Mouse (Mus musculus) MEL (cell line): ENCODE measurements around the gene Myo7a. TPM values are rescaled to one million over a fixed set of nuclear protein-coding genes. Genes with fewer than 3 reads are reported as not detected.
A peak's percentile ranks its signal among the peaks of the same experiment; 100 is the strongest.

ENCODE experiments used
- DNase-seq: peaks from one replicate; pipeline ENCODE4 v3.0.0; 2011; ENCODE audit warnings: low read depth, low spot score
- H3K27ac ChIP-seq: 2 replicates; pipeline ENCODE4 v1.5.1; 2012; ENCODE audit warnings: low read depth, mild to moderate bottlenecking, control low read depth, low read length, moderate library complexity; ENCODE audit not compliant: control insufficient read depth
- H3K27me3 ChIP-seq, 2 experiments: fragments of 150-350 bp in 1 of 2; sonication (generic) in 1 of 2; 2 replicates each; pipeline ENCODE4 v1.6.1; 2012; ENCODE audit warnings: low read length in 2 of 2, mild to moderate bottlenecking in 2 of 2, improper control_type of control experiment in 1 of 2, moderate library complexity in 1 of 2; ENCODE audit not compliant: insufficient read depth in 2 of 2, control insufficient read depth in 1 of 2
- H3K36me3 ChIP-seq, 2 experiments: 2 replicates each; pipeline ENCODE4 v1.6.1; 2012 to 2014; ENCODE audit warnings: low read length in 2 of 2, improper control_type of control experiment in 1 of 2, inconsistent platforms in 1 of 2, mild to moderate bottlenecking in 1 of 2; ENCODE audit not compliant: insufficient read depth in 2 of 2, control insufficient read depth in 1 of 2
- H3K4me1 ChIP-seq, 2 experiments: fragments of 150-350 bp in 1 of 2; sonication (generic) in 1 of 2; 2 replicates each; pipeline ENCODE4 v1.6.1; 2012; ENCODE audit warnings: low read length in 2 of 2, improper control_type of control experiment in 1 of 2, mild to moderate bottlenecking in 1 of 2; ENCODE audit not compliant: insufficient read depth in 2 of 2, control insufficient read depth in 1 of 2
- H3K4me3 ChIP-seq, 2 experiments: fragments of 150-350 bp in 1 of 2; sonication (generic) in 1 of 2; 2 replicates each; pipeline ENCODE4 v1.5.1; 2012; ENCODE audit warnings: low read depth in 2 of 2, low read length in 2 of 2, mild to moderate bottlenecking in 2 of 2, moderate library complexity in 2 of 2, control low read depth in 1 of 2, improper control_type of control experiment in 1 of 2; ENCODE audit not compliant: control insufficient read depth in 1 of 2, insufficient read depth in 1 of 2
- H3K79me2 ChIP-seq: 2 replicates; pipeline ENCODE4 v1.6.1; 2012; ENCODE audit warnings: mild to moderate bottlenecking, low read length, moderate library complexity; ENCODE audit not compliant: control insufficient read depth, poor library complexity, insufficient read depth
- H3K9ac ChIP-seq: 2 replicates; pipeline ENCODE4 v1.6.1; 2012; ENCODE audit warnings: low read depth, mild to moderate bottlenecking, control low read depth, low read length, moderate library complexity; ENCODE audit not compliant: control insufficient read depth, poor library complexity, severe bottlenecking
- H3K9me3 ChIP-seq: fragments of 150-350 bp; sonication (generic); replicated peaks from 2 replicates; pipeline ENCODE4 v1.6.1; 2012; ENCODE audit warnings: mild to moderate bottlenecking, low read length, improper control_type of control experiment, moderate library complexity; ENCODE audit not compliant: insufficient read depth
- BHLHE40 ChIP-seq: IDR thresholded peaks from 2 replicates; pipeline ENCODE4 v1.6.1; 2012; ENCODE audit warnings: low read depth, mild to moderate bottlenecking, inconsistent platforms, low read length, improper control_type of control experiment, borderline replicate concordance
- CHD2 ChIP-seq: IDR thresholded peaks from 2 replicates; pipeline ENCODE4 v1.6.1; 2011; ENCODE audit warnings: low read length, improper control_type of control experiment
- CTCF ChIP-seq, 3 experiments: IDR thresholded peaks in 2 of 3; conservative IDR thresholded peaks in 1 of 3; 2 replicates each; pipeline ENCODE4 v1.5.1; 2011 to 2012; ENCODE audit warnings: low read length in 3 of 3, low read depth in 2 of 3, mild to moderate bottlenecking in 2 of 3, improper control_type of control experiment in 1 of 3, inconsistent platforms in 1 of 3, mixed read lengths in 1 of 3, moderate library complexity in 1 of 3; ENCODE audit not compliant: control insufficient read depth in 1 of 3, insufficient read depth in 1 of 3, poor library complexity in 1 of 3, severe bottlenecking in 1 of 3
- E2F4 ChIP-seq: IDR thresholded peaks from 2 replicates; pipeline ENCODE4 v1.6.1; 2011; ENCODE audit warnings: low read depth, low read length, improper control_type of control experiment, borderline replicate concordance
- ELF1 ChIP-seq: IDR thresholded peaks from 2 replicates; pipeline ENCODE4 v1.6.1; 2014; ENCODE audit warnings: low read depth, mild to moderate bottlenecking, inconsistent platforms, low read length, improper control_type of control experiment, moderate library complexity
- EP300 ChIP-seq, 2 experiments: IDR thresholded peaks; 2 replicates each; pipeline ENCODE4 v1.6.1; 2011; ENCODE audit warnings: improper control_type of control experiment in 2 of 2, low read length in 2 of 2, low read depth in 1 of 2, mild to moderate bottlenecking in 1 of 2
- ETS1 ChIP-seq: IDR thresholded peaks from 2 replicates; pipeline ENCODE4 v1.6.1; 2012; ENCODE audit warnings: low read depth, mild to moderate bottlenecking, inconsistent platforms, low read length, improper control_type of control experiment, moderate library complexity
- GATA1 ChIP-seq: IDR thresholded peaks from 2 replicates; pipeline ENCODE4 v1.6.1; 2011; ENCODE audit warnings: low read depth, low read length, improper control_type of control experiment
- JUND ChIP-seq: IDR thresholded peaks from 2 replicates; pipeline ENCODE4 v1.6.1; 2011; ENCODE audit warnings: low read depth, mild to moderate bottlenecking, improper control_type of control experiment, low read length
- KAT2A ChIP-seq: conservative IDR thresholded peaks from 2 replicates; pipeline ENCODE4 v1.6.1; 2012; ENCODE audit warnings: low read depth, low read length, improper control_type of control experiment, inconsistent platforms
- MAFK ChIP-seq: IDR thresholded peaks from 2 replicates; pipeline ENCODE4 v1.6.1; 2011; ENCODE audit warnings: low read depth, mild to moderate bottlenecking, low read length, improper control_type of control experiment, borderline replicate concordance
- MXI1 ChIP-seq: IDR thresholded peaks from 2 replicates; pipeline ENCODE4 v1.6.1; 2011; ENCODE audit warnings: mild to moderate bottlenecking, low read depth, low read length, improper control_type of control experiment
- MYB ChIP-seq: IDR thresholded peaks from 2 replicates; pipeline ENCODE4 v1.6.1; 2011; ENCODE audit warnings: mild to moderate bottlenecking, low read depth, low read length, improper control_type of control experiment
- MYC ChIP-seq: IDR thresholded peaks from 2 replicates; pipeline ENCODE4 v1.6.1; 2011; ENCODE audit warnings: low read depth, mild to moderate bottlenecking, low read length, improper control_type of control experiment, moderate library complexity
- NELFE ChIP-seq: IDR thresholded peaks from 2 replicates; pipeline ENCODE4 v1.6.1; 2011; ENCODE audit warnings: low read depth, low read length, improper control_type of control experiment
- POLR2A ChIP-seq, 2 experiments: IDR thresholded peaks; 2 replicates each; pipeline ENCODE4 v1.6.1; 2011 to 2012; ENCODE audit warnings: low read length in 2 of 2, mild to moderate bottlenecking in 2 of 2, control low read depth in 1 of 2, improper control_type of control experiment in 1 of 2, low read depth in 1 of 2, moderate library complexity in 1 of 2; ENCODE audit not compliant: control insufficient read depth in 1 of 2, insufficient read depth in 1 of 2, poor library complexity in 1 of 2
- POLR2AphosphoS2 ChIP-seq: IDR thresholded peaks from 2 replicates; pipeline ENCODE4 v1.6.1; 2011; ENCODE audit warnings: low read length, improper control_type of control experiment
- POLR2AphosphoS5 ChIP-seq: IDR thresholded peaks from 2 replicates; pipeline ENCODE4 v1.6.1; 2012; ENCODE audit warnings: low read depth, borderline replicate concordance, mild to moderate bottlenecking, inconsistent platforms, low read length, moderate library complexity, mixed read lengths
- RAD21 ChIP-seq: IDR thresholded peaks from 2 replicates; pipeline ENCODE4 v1.6.1; 2011; ENCODE audit warnings: mild to moderate bottlenecking, low read depth, low read length, improper control_type of control experiment
- RCOR1 ChIP-seq: IDR thresholded peaks from 2 replicates; pipeline ENCODE4 v1.6.1; 2012; ENCODE audit warnings: low read depth, mild to moderate bottlenecking, inconsistent platforms, low read length, improper control_type of control experiment
- SIN3A ChIP-seq: IDR thresholded peaks from 2 replicates; pipeline ENCODE4 v1.6.1; 2012; ENCODE audit warnings: low read length, improper control_type of control experiment, inconsistent platforms
- SMC3 ChIP-seq: IDR thresholded peaks from 2 replicates; pipeline ENCODE4 v1.6.1; 2011; ENCODE audit warnings: low read depth, low read length, improper control_type of control experiment
- TAL1 ChIP-seq: IDR thresholded peaks from 2 replicates; pipeline ENCODE4 v1.6.1; 2012; ENCODE audit warnings: mild to moderate bottlenecking, inconsistent platforms, low read length, moderate library complexity, mixed read lengths
- TBP ChIP-seq: IDR thresholded peaks from 2 replicates; pipeline ENCODE4 v1.8.0; 2011; ENCODE audit warnings: low read depth, low read length, improper control_type of control experiment
- UBTF ChIP-seq: IDR thresholded peaks from 2 replicates; pipeline ENCODE4 v1.6.1; 2012; ENCODE audit warnings: low read depth, mild to moderate bottlenecking, inconsistent platforms, low read length, improper control_type of control experiment, moderate library complexity, borderline replicate concordance; ENCODE audit not compliant: insufficient read depth
- USF2 ChIP-seq, 2 experiments: IDR thresholded peaks; 2 replicates each; pipeline ENCODE4 v1.6.1; 2011 to 2012; ENCODE audit warnings: improper control_type of control experiment in 2 of 2, low read length in 2 of 2, borderline replicate concordance in 1 of 2, inconsistent platforms in 1 of 2, low read depth in 1 of 2, mild to moderate bottlenecking in 1 of 2; ENCODE audit not compliant: insufficient read depth in 1 of 2
- ZC3H11A ChIP-seq: IDR thresholded peaks from 2 replicates; pipeline ENCODE4 v1.6.1; 2012; ENCODE audit warnings: low read depth, mild to moderate bottlenecking, inconsistent platforms, low read length, improper control_type of control experiment
- ZKSCAN1 ChIP-seq: IDR thresholded peaks from 2 replicates; pipeline ENCODE4 v1.6.1; 2012; ENCODE audit warnings: low read depth, mild to moderate bottlenecking, inconsistent platforms, low read length, improper control_type of control experiment, moderate library complexity
- ZMIZ1 ChIP-seq: IDR thresholded peaks from 2 replicates; pipeline ENCODE4 v1.6.1; 2012; ENCODE audit warnings: low read depth, mild to moderate bottlenecking, inconsistent platforms, low read length, improper control_type of control experiment, moderate library complexity
- ZNF384 ChIP-seq: IDR thresholded peaks from 2 replicates; pipeline ENCODE4 v1.6.1; 2012; ENCODE audit warnings: low read depth, mild to moderate bottlenecking, inconsistent platforms, low read length, improper control_type of control experiment
- polyA plus RNA-seq, 2 experiments: library from polyadenylated mRNA; stranded (reverse) in 1 of 2; unstranded in 1 of 2; fragments of >175 nt in 1 of 2; fragments of >200 nt in 1 of 2; gene quantifications; 2 replicates each; pipeline versions ENCODE4 v1.2.1 to v1.2.4; 2012; ENCODE audit warnings: low replicate concordance in 2 of 2, low read depth in 1 of 2; ENCODE audit not compliant: insufficient read length in 2 of 2, insufficient read depth in 1 of 2, missing spikeins in 1 of 2
- total RNA-seq: library from RNA; depleted of rRNA; stranded (reverse); fragments of 300-350 nt; gene quantifications from 2 replicates; pipeline ENCODE4 v1.2.3, GENCODE M21; 2012

The Myo7a gene
- total and polyA plus RNA-seq, 3 experiments, result 1.4 to 7.5 TPM; not detected in 1

DNA sequence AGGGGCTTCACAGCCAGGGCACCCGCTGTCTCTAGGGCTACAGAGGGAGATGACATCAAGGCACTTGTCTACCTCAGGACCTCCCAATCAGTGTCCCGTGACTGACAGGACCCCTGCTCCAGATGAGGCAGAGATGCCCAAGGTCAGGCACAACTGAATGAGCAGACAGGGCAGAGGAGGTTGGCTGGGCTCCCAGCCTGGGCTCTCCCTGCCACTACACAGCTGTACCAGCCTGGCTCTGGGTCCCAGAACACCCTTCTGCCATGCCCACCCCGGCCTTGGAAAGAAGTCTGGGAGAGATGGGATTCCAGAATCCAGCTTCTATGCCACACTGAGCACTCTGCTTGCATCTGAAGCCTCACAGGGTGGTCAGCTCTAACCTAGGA lies 36.9 kb upstream of the Myo7a start:
- Histone ChIP-seq H3K36me3 (peaks cover 0 to 7% of the 10 kb centered on the region in 2 experiments; a peak in 2 of 4 replicates), H3K27ac (no peak overlapping the region), H3K27me3 (no peaks in the 10 kb centered on the region), H3K9ac (no peak overlapping the region), H3K9me3 (no peaks in the 10 kb centered on the region), H3K4me3 (no peak overlapping the region), H3K79me2 (no peaks in the 10 kb centered on the region), H3K4me1 (peaks cover 0 to 21% of the 10 kb centered on the region in 2 experiments; a peak in 3 of 4 replicates)
- TF ChIP-seq ZMIZ1 (no peak), TBP (no peak), RAD21 (no peak), ETS1 (peak; percentile 37; the same call in 1 of the 2 replicates), USF2 (IDR thresholded peaks at IDR 0.05; ENCODE audit: borderline replicate concordance in 1 of 2, insufficient read depth in 1 of 2, low read depth in 1 of 2, low read length in 2 of 2) (no peak)
- DNase-seq, result no peak

DNA sequence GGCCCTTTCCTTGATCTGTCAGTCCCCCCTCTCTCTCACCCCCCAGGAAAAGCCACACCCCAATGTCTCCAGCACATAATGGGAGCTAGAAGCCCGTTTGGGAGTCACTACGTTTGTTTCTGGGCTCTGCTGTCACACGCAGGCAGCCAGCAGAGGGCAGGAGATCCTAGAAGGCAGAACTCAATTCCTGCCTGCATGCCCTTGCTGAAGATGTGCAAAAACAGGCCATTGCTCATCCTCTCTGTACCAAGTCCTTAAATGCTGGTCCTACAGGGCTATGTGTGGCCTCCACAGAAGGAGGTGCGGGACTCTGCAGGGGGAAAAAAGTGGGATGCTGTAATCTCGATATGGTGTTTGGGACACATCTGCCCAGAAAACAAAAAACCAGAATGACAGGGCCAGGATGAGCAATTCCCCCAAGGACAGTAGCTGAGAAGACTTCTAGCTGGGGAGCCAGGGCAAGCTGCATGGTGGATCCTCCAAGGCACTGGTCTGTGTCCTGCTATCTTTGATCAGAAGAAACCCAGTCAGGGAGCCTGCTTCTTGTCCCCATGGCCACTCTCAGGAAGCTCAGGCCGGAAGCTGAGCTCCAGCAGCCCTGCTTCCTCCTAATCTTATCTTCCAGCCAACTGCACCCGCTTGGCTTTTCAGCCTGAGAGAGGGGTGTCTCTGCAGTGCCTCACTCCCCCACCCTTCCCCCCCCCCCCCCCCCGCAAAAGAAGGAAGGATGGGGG lies 36.4 kb upstream of the Myo7a start:
- DNase-seq, result peak; percentile 82
- no peaks in the 10 kb centered on the region for H3K27me3 ChIP-seq
- H3K36me3 ChIP-seq, result peaks cover 0 to 7% of the 10 kb centered on the region in 2 experiments; a peak in 2 of 4 replicates
- peak overlapping the region; percentile 60 for H3K27ac ChIP-seq
- H3K4me3 ChIP-seq, result no peak overlapping the region
- H3K4me1 ChIP-seq, result peaks cover 0 to 21% of the 10 kb centered on the region in 2 experiments; a peak in 3 of 4 replicates
- no peaks in the 10 kb centered on the region for H3K79me2 ChIP-seq
- H3K9ac ChIP-seq, result no peak overlapping the region
- H3K9me3 ChIP-seq, result no peaks in the 10 kb centered on the region
- TF ChIP-seq EP300 (IDR thresholded peaks at IDR 0.05; ENCODE audit: low read depth in 1 of 2, low read length in 2 of 2) (peak; percentile 60 to 64), MYB (no peak), GATA1 (peak; percentile 60), RCOR1 (no peak), BHLHE40 (no peak), CHD2 (no peak), SIN3A (0 out of 2 replicates have a peak, but pooled peaks have one; percentile 8), POLR2AphosphoS5 (no peak), ZMIZ1 (no peak), E2F4 (no peak), TBP (no peak), JUND (no peak), ZKSCAN1 (no peak), POLR2A (IDR thresholded peaks at IDR 0.05; ENCODE audit: control insufficient read depth in 1 of 2, insufficient read depth in 1 of 2, low read depth in 1 of 2, low read length in 2 of 2, poor library complexity in 1 of 2) (no peak), SMC3 (peak; percentile 73), ZNF384 (no peak), USF2 (IDR thresholded peaks at IDR 0.05; ENCODE audit: borderline replicate concordance in 1 of 2, insufficient read depth in 1 of 2, low read depth in 1 of 2, low read length in 2 of 2) (no peak), UBTF (no peak), ZC3H11A (peak; percentile 43), MYC (no peak), NELFE (no peak), MXI1 (no peak), CTCF (IDR thresholded peaks at IDR 0.05 in 2 of 3, conservative IDR thresholded peaks at IDR 0.05 in 1 of 3; ENCODE audit: control insufficient read depth in 1 of 3, insufficient read depth in 1 of 3, low read depth in 2 of 3, low read length in 3 of 3, poor library complexity in 1 of 3, severe bottlenecking in 1 of 3) (peak; percentile 62 to 75 (median 69)), RAD21 (peak; percentile 68), KAT2A (no peak), ELF1 (no peak), MAFK (no peak), POLR2AphosphoS2 (no peak), TAL1 (peak; percentile 49)
